Mouse (Mus musculus) stomach, embryonic 16.5 days (tissue): ENCODE results near the gene Hba-x. TPM values are rescaled to one million over a fixed set of nuclear protein-coding genes. Genes with fewer than 3 reads are reported as not detected.
A peak's percentile ranks its signal among the peaks of the same experiment; 100 is the strongest.

Experiments
- ATAC-seq: fragments of 200-750 bp; cut with Nextera tagmentation; 2 replicates; pipeline ENCODE4 v1.8.0; 2017; ENCODE audit warnings: moderate number of reproducible peaks, moderate TSS enrichment; ENCODE audit not compliant: insufficient read depth, low FRiP score
- H3K27ac ChIP-seq: fragments of 300-500 bp; sonication (generic); 2 replicates; pipeline ENCODE4 v1.5.1; 2014; ENCODE audit warnings: low read length
- H3K27me3 ChIP-seq: fragments of 300-500 bp; sonication (generic); 2 replicates; pipeline ENCODE4 v1.6.1; 2014; ENCODE audit warnings: low read length, control low read depth, mixed read lengths; ENCODE audit not compliant: control insufficient read depth, insufficient read depth
- H3K36me3 ChIP-seq: fragments of 300-500 bp; sonication (generic); 2 replicates; pipeline ENCODE4 v1.6.1; 2014; ENCODE audit warnings: low read length; ENCODE audit not compliant: control insufficient read depth, insufficient read depth
- H3K4me1 ChIP-seq: fragments of 300-500 bp; sonication (generic); 2 replicates; pipeline ENCODE4 v1.6.1; 2014; ENCODE audit warnings: low read length, control low read depth, mixed read lengths; ENCODE audit not compliant: control insufficient read depth, insufficient read depth
- H3K4me2 ChIP-seq: fragments of 300-500 bp; sonication (generic); 2 replicates; pipeline ENCODE4 v1.6.1; 2014; ENCODE audit warnings: low read depth, low read length, mixed read lengths
- H3K4me3 ChIP-seq: fragments of 300-500 bp; sonication (generic); replicated peaks from 2 replicates; pipeline ENCODE4 v1.5.1; 2014; ENCODE audit warnings: mild to moderate bottlenecking, low read length
- H3K9ac ChIP-seq: fragments of 300-500 bp; sonication (generic); 2 replicates; pipeline ENCODE4 v1.6.1; 2014; ENCODE audit warnings: low read length
- H3K9me3 ChIP-seq: fragments of 300-500 bp; sonication (generic); replicated peaks from 2 replicates; pipeline ENCODE4 v1.6.1; 2016; ENCODE audit warnings: low read length, control low read depth; ENCODE audit not compliant: control insufficient read depth
- whole genome bisulfite sequencing: fragments of 180-500 bp; shearing (Covaris S2); extraction: QIAGEN DNeasy Blood & Tissue Kit; methylation state at CpG from one replicate; pipeline ENCODE4 v1.1.7; 2014; 5-methylcytosine and 5-hydroxymethylcytosine counted together
- polyA plus RNA-seq: library from polyadenylated mRNA; unstranded; fragments of >200 nt; fragmentation: Nextera tagmentation; extraction: Ambion mirVana; gene quantifications from 2 replicates; pipeline ENCODE4 v1.2.1, GENCODE M21; 2015

The Hba-x gene
- polyA plus RNA-seq, 1 experiment from 2014 or later = 16.3 TPM

DNA sequence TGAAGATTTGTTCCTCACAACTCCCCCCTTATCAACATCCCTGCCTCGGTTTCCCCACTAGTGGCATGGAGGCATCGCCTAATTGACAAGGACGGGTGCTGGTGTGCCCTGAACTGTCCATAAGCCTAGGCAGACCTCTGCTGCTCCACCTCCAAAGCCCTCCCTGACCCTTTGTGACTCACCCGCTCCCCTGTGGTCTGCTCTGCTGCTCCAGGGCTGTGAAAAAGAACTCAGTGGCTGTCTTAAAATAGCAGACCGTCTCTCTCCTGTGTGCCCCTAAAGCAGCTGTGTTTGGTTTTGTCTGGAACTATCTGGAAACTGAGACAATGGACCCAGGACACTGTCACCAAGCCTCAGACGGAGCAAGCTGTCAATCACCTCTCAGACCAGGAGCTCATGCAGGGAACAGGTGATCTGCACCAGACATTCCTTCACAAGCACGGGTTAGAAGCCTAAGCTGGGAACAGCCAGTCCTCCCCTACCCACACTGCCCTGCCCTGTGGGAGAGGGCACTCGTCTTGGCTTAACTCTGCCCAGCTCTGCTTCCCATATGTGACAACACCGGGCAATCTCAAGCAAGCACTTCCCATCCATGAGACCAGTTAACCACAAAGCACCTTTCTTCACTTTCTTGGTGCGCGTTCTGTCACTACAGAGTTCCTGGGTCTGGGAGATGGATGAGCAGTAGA, 44.5 kb downstream of the Hba-x start:
- Histone ChIP-seq H3K9ac (no peak overlapping the region), H3K9me3 (no peaks in the 10 kb centered on the region), H3K4me1 (no peaks in the 10 kb centered on the region; the same call in 1 of the 2 replicates), H3K4me3 (no peak overlapping the region), H3K27me3 (no peaks in the 10 kb centered on the region), H3K36me3 (no peaks in the 10 kb centered on the region), H3K4me2 (no peak overlapping the region), H3K27ac (no peak overlapping the region)
- WGBS = 62% methylated on average over 11 of the region's 11 CpGs
- no peak; the same call in 1 of the 2 replicates for ATAC-seq

DNA sequence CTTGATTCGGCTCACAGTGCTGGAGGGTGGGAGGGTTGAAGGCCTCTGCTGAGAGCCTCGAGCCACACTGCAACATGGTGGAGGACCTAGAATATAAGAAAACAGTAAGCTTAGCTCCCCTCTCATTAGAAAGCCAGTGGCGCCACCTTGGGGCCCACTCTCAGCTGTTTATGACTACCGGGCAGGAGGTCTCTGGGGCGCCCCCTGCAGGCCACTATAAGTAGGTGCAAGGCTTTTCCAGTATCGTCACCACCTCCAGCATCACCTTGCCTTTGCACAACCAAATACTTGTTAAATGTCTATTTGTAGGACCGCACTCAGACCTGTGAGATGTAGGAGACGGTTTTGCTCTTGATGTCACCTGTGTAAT, 45.0 kb downstream of the Hba-x start:
- Histone ChIP-seq H3K27me3 (no peaks in the 10 kb centered on the region), H3K9ac (no peak overlapping the region), H3K9me3 (no peaks in the 10 kb centered on the region), H3K36me3 (no peaks in the 10 kb centered on the region), H3K4me3 (no peak overlapping the region), H3K4me1 (no peaks in the 10 kb centered on the region; the same call in 1 of the 2 replicates), H3K4me2 (no peak overlapping the region), H3K27ac (no peak overlapping the region)
- no peak; the same call in 1 of the 2 replicates for ATAC-seq
- WGBS = 40% methylated on average over 8 of the region's 8 CpGs

DNA sequence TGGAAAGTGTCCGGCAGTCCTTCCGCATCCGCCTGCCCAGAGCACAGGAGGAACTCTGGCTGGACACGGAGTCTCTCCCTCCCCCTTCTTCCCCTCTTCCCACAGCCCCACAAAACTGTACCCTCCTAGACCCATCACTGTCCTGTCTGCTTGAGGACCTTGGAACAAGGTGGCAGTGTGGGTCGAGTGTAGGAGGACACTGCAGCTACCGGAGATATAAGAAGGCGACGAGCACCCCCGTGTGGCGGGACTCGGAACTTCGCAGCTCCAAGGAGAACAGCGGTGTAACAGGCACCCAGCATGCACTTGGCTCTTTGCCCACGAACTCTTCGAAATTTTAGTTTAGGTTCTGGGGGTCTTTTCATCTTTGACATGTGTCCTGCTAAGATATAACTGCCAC, 48.4 kb downstream of the Hba-x start:
- H3K27ac ChIP-seq = no peak overlapping the region
- peak overlapping the region; percentile 40 for H3K4me3 ChIP-seq
- H3K4me2 ChIP-seq = peak overlapping the region; percentile 52
- peak overlapping the region; percentile 60 for H3K9ac ChIP-seq
- no peaks in the 10 kb centered on the region for H3K9me3 ChIP-seq
- H3K27me3 ChIP-seq = no peaks in the 10 kb centered on the region
- ATAC-seq = peak; percentile 88
- no peaks in the 10 kb centered on the region; the same call in 1 of the 2 replicates for H3K4me1 ChIP-seq
- H3K36me3 ChIP-seq = no peaks in the 10 kb centered on the region
- WGBS = 11% methylated on average over 15 of the region's 15 CpGs

Other genes with a start within 250 kb of the Hba-x start
- 0.07 and 0.09 TPM in 2 replicates for gene Il9r, start 76.1 kb upstream of the Hba-x start, polyA plus RNA-seq
- 44.9 and 47.5 TPM in 2 replicates for gene Snrnp25, start 71.0 kb upstream of the Hba-x start, polyA plus RNA-seq
- 57.4 and 67.7 TPM in 2 replicates for gene Rhbdf1, start 54.1 kb upstream of the Hba-x start, polyA plus RNA-seq
- 32.6 and 33.8 TPM in 2 replicates for gene Mpg, start 49.9 kb upstream of the Hba-x start, polyA plus RNA-seq
- gene Nprl3, start 8.7 kb upstream of the Hba-x start, polyA plus RNA-seq = 36.8 and 37.6 TPM in 2 replicates
- gene Hba-a1, start 7.1 kb downstream of the Hba-x start, polyA plus RNA-seq = 5,545 and 5,672 TPM in 2 replicates
- 3.3 and 5.5 TPM in 2 replicates for gene Hbq1b, start 10.6 kb downstream of the Hba-x start, polyA plus RNA-seq
- 13,147 and 13,964 TPM in 2 replicates for gene Hba-a2, start 20.1 kb downstream of the Hba-x start, polyA plus RNA-seq
- gene Hbq1a, start 23.7 kb downstream of the Hba-x start, polyA plus RNA-seq = 0.62 and 1.2 TPM in 2 replicates
- gene Sh3pxd2b, start 71.4 kb downstream of the Hba-x start, polyA plus RNA-seq = 21.3 and 21.5 TPM in 2 replicates
- gene Ubtd2, start 179.0 kb downstream of the Hba-x start, polyA plus RNA-seq = 39.2 and 40.3 TPM in 2 replicates